Mouse (Mus musculus): ENCODE results near the gene Kat5.

Kat5 gene

DNA sequence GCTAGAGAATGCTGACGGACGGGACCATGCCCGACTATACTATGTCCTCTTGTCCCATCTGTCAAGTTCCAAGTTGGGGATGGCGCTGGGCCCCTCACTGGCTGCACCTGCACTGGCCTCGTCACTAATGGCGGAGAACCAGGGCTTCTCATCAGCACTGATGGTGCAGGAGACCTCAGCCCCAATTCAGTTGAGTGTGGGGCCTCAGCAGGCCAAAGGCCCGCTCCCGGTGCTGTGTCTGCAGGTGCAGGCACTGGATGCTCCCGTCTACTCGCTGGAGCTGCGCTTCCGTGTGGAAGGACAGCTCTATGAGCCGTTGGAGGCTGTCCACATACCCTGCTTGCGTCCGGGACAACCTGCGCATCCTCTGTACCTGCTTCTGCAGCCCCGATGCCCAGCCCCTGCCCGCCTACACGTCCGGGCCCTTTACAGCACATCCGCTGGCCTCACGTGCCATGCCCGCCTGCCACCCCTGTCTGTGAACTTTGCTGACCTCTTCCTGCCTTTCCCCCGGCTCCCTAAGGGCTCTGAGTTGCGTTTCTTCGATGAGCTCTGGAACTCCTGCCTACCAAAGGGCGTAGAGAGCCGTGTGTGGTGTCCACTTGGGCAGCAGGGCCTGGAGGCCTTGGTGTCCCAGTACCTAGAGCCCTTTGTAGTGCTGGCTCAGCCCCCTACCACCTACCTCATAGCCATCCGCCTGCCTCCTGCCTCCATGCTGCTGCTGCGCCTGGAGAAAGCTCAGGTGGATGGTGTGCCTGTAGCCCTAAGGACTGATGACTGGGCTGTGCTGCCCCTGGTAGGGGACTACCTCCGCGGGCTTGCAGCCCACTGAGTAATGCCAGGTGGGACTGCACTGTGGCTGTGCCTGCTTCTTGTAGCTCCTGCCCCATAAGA, 39.4 kb downstream of the Kat5 start:
- no peak for DNase-seq

- no peak for DNase-seq
Measured at GRCm38 (mm10) chr19:5569521-5569920, 40.5 kb downstream of the Kat5 start.

DNA sequence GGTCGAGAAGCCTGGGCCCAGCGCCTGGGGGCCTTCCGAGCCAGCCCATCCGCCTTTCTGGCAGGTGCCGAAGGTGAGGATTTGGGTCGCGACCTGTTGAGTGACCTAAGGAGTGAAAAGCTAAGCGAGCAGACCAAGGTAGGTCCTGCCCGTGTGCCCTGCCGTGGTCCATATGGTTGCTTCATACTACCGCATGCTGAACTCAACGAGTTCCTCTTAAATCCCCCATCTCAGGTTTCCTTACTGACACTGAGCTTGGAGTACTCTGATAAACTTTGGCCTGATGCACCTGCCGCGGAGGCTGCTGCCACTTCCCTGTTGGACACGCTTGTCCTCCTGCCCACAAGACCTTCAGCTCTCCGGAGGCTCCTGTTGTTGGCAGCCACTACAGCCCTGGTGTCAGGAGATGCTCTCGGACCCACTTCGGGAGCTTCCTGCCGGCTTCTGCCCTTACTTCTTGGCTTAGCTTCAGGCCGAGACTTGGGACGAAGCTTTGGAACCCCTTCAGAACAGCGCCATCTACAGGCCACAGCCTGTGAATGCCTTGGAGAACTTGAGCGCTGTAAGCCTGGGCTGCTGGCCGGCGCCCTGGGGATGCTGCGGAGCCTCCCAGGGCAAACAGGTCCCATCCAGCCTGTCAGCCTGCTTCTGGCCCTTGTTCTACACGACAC, 41.4 kb downstream of the Kat5 start:
- DNase-seq: peak; percentile 86

DNA sequence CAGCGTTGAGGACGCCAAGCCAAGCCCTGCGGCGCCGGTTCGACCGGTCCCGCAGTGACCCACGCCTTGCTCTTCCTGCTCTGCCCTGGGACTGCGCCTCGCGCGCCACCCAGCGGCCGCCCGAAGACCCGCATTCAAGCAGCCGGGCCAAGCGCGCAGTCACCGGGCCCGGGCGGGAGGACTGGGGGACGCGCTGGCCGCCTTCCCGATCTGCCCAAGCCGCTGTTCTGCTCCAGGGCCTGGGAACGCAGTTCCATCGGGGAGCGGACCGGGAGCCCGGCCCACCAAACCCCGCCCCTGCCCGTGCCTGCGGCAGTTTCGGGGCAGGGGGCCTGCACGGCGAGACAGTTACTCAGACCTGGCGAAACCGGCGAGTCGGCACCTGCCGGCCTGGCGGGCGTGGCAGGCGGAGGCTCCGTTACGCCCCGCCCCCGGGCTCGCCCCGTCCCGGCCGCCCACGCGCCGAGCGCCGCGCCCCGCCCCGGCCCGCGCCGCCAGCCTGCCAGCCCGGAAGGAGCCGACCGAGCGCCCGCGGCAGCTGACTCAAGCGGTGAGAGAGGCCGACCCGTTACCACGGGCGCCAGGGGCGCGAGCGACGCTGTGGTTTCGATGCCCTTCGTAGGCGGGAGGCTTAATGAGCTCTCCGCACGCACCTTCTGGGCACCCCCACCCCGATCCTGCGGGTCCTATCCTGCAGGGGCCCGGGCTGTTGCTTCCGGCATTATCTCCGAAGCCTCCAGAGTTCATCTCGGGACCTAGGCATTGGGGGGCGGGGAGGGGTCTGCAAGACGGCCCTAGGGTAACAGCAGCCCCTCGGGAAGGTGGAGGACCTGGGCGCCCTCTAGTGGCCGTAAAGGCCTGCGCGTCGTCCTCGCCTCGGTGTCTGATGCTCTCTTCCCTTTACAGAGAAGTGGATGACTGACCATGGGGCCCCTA, 42.2 kb downstream of the Kat5 start, which contains the start of gene Ap5b1:
Gene Ap5b1, plus strand, starts transcription at position 492 of the 936 bp plus-strand sequence.
- DNase-seq: peak; percentile 94

GRCm38 (mm10) chr19:5567180-5567533, 42.9 kb downstream of the Kat5 start:
- no peak for DNase-seq

DNA sequence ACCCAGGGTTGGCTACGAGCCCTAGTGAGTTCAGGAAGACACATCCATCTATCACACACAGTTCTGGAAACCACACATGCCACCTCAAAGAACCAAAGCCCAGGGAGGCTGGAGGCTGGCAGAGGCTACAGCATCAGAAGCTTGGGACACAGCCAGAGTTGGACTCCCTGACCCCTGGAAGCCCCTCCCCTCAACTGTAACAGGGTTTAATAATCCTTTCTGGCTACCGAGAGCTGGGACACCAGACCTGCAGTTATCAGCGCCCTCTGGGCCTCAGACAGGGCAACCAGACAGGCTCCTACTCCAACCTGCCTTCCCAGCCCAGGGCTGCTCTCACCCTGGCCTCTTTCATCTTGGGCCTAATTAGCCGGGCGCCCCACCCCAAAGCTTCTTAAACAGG, 43.7 kb downstream of the Kat5 start:
- DNase-seq: peak; percentile 43

DNA sequence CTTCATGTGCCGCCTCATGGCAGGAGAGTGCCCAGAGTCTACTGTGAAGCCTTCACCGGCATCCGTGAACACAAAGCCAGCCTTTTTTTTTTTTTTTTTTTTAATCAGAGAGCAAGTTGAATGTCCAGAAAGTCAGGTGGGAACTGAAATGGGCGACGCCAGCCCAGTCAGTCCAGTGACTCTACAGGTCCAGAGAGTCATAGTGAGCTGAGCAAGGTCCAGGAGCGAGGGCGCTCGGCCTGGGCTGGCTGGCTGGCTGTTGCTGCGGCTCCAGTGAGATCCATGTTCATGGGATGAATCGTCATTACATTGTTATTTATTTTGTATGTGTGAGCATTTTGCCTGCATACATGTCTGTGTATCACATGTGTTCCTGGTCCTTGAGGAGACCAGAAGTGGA, 47.3 kb downstream of the Kat5 start:
- DNase-seq: no peak

DNA sequence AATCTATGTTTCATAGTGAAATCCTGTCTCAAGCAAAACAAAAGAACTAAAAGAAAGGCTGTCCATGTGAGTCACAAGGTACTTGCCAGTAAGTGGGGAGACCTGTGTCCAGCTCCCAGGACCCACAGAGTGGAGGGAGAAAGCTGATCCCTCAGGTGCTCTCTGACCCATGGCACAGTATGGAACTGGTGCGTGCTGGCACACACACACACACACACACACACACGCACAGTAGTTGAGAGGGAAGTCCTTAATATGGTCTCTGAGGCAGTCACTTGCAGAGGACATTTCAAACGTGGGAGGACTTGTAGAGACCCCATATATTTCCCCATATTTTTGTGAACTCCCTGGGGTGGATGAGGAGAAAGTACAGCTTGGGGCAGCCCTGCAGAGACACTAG, 48.2 kb downstream of the Kat5 start:
- DNase-seq: no peak

DNA sequence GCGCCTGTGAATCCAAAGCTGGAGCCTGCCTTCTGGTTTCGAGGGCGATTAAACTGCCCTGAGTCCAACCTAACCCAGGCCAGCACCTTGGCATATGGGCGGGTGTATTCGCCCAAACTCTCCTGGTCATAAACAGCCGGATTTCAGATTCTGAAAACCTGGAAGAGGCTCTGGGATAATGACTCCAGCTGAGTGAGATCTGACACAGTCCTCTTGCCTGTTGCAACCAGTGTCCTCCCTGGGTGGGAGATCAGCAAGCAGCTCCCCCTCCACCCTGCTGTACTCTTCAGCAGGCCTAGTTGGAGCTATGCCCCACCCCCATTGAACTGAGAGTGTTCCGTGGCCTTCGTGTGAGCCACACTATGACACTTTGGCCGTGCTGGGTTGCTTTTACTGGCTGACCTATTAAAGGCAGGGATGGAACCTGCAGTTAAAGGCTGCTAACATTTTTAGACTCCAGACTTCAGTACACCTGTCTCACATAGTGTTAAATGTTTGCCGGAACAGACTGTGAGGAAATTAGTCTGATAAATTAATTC, 48.7 kb downstream of the Kat5 start:
- DNase-seq: no peak

- DNase-seq: no peak
Measured at GRCm38 (mm10) chr19:5560457-5561041, 49.5 kb downstream of the Kat5 start, which contains the start of gene Ovol1. Gene Ovol1, minus strand, starts transcription at chr19:5560646.

GRCm38 (mm10) chr19:5559631-5560456, 50.2 kb downstream of the Kat5 start:
- no peak for DNase-seq

DNA sequence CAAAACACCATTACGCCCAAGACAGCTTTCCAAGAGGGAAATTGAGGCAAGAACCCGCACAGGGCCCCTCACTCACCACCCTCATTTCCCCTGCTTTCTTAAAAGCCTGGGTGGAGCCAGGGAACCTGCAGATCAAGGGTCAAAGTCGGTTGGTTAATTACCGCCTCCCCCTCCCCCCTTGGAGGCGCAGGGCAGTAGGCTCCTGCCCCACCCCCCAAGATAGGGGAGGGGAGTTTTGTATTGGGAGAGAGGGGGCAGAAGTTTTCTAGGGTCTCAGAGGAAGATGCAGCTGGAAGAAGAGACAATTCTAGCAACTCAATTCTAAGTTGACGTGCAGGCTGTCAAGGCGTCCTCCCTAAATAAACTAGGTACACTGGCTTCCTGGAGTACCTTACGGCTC, 50.8 kb downstream of the Kat5 start:
- no peak for DNase-seq

DNA sequence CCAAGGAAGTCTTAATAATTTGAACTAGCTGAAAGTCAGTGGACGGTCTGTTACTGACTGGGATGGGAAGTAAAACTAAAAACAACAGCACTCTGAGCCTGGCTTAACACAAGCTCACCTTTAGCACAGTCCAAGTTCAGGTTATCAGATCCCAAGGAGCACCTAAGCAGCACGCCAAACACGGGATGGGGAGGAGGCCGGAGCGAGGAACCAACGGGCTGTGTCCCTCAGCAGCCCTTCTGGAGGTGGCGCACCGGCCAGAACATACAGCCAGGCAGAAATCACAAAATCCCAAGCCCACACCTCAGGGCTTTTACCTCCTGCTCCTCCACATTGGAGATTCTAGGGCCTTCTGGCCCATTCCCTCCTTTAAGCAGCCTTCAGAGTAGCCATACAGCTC, 51.3 kb downstream of the Kat5 start:
- no peak for DNase-seq

DNA sequence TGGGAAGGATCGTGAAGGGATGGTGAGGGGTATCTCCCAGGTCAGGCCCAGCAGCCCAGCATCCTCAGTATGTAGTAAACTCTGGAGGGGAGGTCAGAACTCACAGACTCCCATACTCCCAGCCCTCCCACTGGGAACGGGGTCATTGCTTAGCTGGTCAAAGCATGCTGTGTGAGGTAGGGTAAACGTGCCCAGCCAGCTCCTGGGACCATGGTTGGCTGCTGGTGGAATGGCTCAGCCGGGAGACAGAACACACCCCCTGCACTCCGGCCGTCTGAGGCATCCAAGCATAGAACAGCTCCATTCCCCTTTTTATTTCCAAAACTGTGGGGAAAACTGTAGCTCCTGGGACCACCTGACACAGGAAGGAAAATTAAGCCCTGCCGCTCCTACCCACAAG, 51.9 kb downstream of the Kat5 start:
- no peak for DNase-seq

- no peak for DNase-seq
Measured at GRCm38 (mm10) chr19:5554212-5554611, 55.8 kb downstream of the Kat5 start.

DNA sequence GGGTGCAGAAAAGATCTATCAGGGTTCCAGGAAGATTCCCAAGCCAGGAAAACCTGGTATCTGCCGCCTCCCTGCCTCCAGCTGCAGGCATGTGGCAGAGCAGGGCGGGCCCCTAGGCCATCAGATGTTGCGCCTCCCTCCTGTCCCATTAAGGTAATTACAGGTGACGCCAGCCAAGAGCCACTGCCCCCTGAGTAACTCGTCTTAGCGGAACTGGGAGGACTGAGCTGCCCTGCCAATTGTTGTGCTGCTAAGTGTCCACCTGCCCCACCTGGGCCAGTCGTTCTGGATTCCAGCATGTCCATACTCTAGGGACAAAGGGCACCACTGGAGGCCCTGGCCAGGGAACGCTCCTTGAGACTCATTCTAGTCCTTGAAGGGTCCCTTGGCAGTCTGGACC, 56.2 kb downstream of the Kat5 start:
- DNase-seq: no peak

All from cerebellum, adult 9-11 months (tissue).